Mouse (Mus musculus): ENCODE data around the gene Cnot4.

DNA sequence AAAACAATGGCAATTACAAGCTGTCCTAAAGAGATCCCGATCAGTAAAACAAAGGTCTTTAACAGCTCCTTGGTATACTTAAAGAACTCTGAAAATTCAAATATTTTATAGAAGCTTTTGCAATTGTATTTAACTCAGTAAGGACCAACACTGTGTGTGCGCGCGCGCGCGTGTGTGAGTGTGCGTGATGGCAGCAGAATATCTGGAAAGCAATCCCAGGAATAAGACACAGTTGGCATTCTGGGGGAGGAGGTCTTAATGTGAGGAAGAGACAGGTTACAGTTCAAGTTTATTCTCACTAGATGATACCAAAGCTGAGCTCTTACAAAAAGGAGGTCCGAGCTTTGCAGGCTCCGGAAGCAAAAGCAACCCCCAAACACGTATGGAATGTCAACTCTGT is 100.2 kb downstream of the Cnot4 start:
- TF ChIP-seq CTCF (IDR thresholded peaks at IDR 0.05; ENCODE audit: insufficient read depth, low read depth, low read length) (no peak), POLR2A (IDR thresholded peaks at IDR 0.05; ENCODE audit: insufficient read depth, low read depth, low read length) (no peak)

Measured in olfactory bulb, adult 2 months (tissue).